Mouse (Mus musculus) kidney, postnatal 10 days (tissue): ENCODE data around the gene Myadml2.
"Not testable (repeated sequence)": the region's sequence is repeated elsewhere in the genome, so short reads cannot be mapped to it uniquely, and the experiment has no call there.

ENCODE experiments used
- DNase-seq: peaks from one replicate; pipeline ENCODE4 v3.0.0; 2021; ENCODE audit warnings: mixed read lengths

Myadml2 gene

DNA sequence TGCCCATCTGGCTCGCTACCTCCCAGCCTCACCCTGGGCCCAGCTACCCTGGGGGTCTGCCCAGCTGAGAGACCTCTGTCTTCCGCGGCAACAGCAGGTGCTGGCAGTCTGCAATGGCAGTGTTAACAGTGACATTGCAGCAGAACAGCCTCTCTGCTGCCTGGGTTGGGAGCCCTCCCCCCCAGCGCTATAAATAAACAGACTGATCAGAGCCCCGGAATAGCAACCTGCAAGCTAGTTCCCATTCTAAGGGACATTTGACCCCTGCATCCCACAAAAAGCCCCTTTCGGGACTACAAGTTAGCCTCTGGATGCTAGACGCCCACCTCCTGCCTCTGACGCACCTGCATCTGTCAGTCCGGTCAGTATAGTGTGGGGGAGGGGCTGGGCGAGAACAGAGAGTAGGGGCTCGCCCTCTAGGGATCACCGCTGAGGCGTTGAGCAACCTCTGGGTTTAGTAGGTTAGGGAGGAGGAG is at the start of gene Myadml2:
Gene Myadml2, minus strand, starts transcription at position 158 of the 476 bp plus-strand sequence.
- DNase-seq = peak; percentile 51

DNA sequence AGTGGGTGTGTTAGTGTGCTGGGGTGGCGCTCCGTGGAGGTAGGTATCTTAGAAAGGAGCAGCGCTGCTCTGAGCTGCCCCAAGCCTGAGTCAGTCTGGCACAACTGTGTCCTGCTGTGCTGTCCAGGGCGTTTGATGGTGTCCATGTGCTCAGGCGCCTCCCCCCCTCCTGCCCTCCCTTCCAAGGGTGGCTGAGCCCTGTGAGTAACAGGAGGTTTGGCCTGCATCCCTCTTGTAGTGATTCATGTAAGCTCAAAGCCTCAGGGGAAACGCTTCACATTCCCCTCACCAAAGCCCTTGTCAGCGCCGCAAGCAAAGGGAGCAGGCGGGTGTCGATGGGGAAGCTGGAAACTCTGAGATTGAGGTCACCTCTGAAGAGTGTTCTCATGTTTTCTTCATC is 49.8 kb upstream of the Myadml2 start:
- DNase-seq = peak; percentile 58

DNA sequence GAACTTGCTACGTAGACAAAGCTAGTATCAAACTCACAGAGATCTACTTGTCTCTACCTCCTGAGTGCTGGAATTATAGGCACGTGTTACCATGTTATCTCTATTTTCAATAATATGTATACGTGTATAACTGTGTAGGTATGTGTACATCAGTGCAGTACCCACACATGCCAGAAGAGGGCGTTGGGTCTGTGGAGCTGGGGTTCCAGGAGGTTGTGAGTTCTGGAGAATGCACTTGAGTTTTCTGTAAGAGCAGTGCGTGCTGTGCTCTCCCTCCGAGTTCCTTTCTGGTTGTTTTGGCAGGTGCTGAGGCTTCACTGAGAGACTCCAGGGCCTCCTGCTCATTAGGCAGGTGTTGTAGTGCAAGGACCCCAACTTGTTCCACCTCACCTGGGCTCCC is 48.6 kb upstream of the Myadml2 start:
- no peak for DNase-seq

DNA sequence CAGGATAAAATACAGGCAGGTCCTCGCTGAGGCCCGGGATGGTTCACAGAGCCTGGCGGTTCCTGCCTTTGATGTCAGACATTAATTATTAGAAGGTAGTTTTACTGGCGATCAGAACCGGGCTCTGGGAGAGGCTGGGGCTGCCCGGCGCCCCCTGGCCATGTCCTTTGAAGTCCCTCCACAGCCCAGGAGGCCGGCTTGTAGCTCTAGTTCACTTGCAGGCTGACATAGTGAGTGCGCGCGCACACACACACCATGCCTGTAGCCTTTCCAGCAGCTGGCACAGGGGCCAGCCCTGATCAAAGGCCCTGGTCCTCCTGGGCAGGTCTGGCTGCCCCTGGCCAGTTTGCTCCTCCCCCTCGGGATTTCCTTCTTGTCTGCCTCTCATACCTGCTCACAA is 47.7 kb upstream of the Myadml2 start:
- peak; percentile 72 for DNase-seq

DNA sequence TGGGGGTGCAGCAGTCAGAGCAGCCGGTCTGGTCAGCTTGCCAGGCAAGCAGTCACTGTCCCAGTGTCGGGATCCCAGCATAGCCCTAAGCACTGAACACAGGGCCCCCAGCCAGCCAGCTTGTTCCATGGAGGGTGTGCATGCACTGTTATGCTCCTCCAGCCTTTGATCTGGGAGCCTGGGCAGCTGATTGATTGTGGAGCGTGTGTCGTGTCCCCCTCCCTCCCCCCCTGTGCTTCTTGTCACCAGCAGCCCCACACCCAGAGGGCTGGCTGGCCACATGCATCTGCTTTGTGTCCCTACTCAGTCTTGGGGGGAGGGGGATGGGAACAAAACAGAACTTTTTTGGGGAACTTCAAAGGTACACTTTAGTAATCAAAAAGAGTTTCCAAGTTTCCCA is 47.2 kb upstream of the Myadml2 start:
- no peak for DNase-seq

DNA sequence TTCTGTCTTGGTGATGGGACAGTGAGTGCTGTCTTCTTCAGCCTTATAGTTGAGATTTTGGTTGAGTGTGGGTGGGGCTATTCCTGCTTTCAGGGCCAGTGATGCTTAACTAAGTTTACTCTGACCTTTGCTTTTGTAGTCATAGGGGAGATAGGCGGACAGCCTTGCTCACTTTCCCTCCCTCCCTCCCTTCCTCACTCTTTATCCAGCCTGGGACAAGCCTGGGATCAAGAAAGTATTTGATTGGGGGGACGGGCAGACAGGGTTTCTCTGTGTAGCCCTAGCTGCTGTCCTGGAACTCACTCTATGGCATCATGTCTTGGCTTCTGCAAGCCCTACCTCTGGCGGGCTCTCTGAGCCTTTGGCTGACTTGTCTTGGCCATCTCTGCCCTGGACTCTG is 45.5 kb upstream of the Myadml2 start:
- no peak for DNase-seq

DNA sequence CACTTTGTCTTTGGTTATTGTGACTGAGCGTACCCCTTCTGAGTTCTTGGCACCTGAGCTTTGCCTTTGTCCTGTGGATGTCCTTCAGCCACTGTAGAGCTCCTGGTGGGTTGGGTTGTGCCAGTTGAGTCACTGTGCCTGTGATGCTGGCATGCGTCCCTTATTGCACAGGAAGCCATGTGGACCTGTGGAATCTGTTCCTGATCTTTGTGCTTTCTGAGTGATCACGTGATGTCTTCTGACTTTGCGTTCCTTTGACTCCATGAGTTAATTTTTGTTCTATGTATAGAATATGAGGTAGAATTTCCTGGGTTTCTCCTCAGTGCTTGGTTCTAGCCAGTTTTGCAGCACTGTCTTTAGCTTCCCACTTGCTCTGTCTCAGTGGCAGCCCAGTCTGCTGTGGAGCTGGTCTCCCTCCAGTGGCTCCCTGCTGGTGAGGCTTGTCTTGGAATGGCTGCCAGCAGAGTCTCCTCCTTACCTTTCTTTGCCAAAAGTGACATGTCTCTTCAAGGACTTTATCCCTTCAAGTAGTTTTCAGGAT is 44.6 kb upstream of the Myadml2 start:
- no peak for DNase-seq

DNA sequence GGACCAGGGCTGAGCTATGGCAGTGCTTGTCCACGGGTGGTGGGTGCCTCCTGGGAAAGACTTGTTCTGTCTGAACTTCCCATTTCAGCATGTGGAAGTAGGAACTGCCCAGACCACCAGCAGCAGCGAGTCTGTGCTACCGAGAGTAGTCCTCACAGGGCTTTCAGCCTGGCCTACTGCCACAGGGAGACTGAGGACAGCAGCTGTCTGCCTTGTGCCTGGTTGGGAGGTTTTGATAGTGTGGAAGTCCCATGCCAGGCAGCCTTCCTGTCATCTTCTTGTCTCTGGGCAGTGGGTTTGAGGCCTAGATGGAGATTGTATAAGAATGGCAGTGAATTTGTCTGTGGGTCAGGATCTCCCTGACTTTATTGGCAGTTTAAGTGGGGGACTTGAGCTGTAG is 41.4 kb upstream of the Myadml2 start:
- DNase-seq = no peak

DNA sequence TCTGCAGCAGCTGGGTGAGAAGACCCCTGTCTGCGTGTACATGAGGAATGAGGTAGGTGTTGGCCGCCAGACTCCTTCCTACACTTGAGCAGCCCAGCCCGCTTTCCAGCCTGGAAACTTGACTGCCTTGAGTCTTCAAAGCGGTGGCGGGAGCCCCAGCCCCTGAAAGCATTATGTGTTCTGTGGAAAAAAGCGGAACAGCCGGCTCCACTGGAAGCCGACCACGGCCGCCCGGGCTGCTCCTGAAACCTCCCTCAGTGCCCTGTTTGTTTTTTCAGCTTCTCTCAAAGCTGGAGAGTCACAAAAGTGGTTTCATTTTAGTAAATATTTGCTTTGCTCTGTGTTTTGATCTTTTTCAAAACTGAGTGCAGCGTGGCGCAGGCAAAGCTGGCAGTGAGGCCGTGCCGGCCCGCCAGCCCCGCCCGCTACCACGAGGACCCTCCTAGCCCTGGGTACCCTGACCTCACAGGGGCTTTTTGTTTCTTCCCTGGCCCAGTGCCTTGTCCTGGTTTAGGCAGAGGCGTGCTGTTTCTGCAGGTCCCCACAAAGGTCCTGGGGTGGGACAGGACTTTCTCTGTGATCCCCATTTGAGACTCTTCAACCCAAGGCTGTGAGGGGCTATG is 38.8 kb upstream of the Myadml2 start:
- DNase-seq = no peak

DNA sequence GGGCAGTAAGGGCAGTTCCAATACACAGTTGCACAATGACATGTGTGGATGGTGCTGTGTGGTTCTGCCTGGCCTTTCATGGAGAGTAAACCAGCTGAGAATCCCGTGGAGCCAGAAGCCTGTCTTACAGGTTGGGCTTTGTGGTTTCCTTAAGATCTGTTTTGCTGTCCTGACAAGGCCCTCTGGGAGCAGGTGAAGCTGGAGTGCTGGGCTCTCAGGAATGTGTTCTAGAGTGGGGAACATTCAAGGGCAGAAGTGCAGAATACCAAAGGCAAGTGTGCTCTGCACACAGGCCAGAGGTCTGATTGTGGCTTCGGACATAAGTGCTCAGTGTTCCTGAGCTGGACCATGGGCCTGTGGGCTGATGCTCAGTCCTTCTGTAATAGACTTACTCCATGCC is 36.7 kb upstream of the Myadml2 start:
- DNase-seq = no peak

DNA sequence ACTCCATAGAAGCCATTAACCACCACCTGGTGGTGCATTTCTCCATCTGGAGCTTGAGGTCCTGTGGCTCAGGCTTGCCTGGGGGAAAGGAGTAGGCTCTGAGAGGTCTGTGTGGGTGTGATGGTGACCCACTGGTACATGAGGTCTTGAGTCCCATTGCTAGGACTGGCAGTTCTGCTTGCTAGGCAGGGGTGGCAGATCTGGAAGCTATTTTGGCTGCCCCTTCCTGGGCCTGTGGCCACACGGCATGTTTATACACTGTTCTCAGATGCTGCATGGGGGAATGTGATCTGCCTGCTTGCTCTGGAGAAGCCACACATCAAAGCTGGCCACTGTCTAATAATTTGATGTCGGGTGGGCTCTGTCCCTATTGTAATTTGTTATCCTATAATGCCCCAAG is 36.1 kb upstream of the Myadml2 start:
- no peak for DNase-seq

DNA sequence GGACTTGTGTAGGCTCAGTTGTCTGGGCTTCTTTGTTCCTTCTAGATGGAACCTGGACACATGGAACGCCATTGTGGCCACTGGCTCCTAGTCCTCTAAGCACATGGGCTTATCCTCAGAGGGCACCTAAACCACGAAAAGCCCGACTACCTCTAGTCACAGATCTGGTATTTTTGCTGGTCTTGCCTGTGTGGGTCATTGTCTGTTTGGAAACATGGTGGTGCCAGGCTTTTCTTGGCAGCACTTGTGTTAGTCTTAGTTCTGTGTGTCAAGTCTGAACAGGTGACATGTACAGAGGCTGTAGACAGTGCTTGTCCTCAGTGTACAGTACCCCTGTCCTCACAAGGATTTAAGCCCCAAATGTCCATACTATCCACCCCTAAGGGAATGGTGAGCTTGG is 35.6 kb upstream of the Myadml2 start:
- no peak for DNase-seq

DNA sequence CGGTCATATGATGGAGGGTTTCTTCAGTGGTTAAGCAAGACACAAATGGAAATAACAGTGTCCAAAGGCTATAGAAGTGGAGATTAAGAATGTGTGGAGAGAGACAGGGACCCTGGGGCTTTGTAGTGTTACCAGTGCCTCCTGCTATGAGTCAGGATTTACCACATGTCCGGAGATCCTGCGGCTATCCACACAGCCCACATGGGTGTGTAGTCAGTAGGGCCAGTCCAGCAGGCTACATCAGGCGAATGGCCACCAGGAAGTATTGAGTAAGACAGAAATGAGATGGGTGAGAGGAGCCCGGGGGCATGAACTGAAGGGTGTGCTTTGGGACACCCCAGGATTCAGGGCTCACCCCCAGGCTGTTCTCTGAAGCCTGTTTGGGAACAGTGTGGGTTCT is 34.7 kb upstream of the Myadml2 start:
- no peak for DNase-seq

DNA sequence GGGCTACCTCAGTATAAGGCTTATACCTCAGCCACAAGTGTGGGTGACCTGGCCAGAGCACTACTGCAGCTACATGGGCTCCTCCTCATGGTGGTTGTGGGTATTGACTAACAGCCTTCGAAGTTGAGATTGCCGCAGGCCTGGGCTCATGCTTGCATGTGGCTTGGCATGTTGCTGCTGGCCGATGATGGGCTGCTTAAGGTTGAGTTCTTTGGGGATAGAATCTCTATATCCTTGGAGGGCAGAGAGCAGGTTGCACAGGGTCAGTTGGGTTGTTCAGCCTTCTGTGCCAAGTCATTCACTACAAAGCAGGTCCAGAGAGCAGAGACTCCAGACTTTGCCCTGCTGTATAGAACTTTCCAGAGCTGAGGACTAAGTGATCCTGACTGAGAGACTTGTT is 32.0 kb upstream of the Myadml2 start:
- peak; percentile 67 for DNase-seq

DNA sequence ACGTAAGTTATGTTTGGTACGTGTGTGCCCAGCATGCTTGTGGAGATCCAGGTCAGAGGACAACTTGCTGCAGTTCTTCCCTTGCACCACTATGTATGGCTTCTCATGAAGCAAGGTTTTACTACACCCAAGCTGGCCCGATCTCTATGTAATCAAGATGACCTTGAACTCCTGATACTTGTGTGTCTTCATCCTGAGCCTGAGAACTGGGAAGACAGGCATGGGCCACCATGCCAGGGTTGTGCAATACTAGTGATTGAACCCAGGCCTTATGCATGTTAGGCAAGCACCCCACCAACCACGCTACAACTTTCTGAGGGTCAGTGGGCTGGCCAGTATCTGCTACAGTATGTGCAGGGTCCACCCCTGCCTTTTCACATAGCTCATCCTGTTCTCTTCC is 29.0 kb upstream of the Myadml2 start:
- no peak for DNase-seq

DNA sequence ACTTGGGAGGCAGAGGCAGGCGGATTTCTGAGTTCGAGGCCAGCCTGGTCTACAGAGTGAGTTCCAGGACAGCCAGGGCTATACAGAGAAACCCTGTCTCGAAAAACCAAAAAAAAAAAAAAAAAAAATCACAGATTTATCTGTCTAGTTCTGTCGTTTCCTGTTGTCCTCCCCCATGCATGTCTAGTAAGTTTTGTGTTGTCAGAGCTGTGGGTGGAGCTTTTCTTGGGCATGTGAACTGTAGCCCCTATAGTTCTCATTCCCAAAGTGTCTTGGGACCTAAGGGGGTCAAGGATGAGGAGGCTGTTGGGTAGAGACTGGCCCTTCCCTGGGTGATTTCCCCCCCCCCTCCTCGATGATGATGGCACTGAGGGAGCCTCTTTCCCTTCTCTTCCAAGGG is 27.9 kb upstream of the Myadml2 start:
- DNase-seq = not testable (repeated sequence)

DNA sequence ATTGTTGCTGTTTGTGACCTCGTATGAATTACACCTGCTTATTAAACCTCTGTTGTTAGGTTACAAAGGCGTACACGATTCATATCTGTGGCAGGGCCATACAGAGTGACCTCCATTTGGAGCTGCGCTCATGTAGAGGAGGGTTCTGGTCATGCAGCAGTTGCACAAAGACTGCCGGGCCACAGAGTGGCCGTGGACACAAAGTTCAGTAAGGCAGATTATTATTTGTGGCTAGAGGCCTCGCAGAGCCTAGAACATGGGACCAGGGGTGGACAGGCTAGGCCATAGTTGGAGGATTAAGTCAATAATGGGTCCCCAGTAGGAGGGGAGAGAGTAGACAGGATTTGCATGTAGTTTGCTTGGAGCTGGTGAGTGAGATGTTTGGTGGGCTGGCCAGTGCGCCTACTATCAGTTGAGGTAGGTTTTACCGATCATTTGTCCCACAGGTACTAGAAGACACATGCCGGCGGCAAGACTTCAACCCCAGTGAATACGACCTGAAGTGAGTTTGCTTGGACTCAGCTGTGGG is 25.7 kb upstream of the Myadml2 start:
- no peak for DNase-seq

DNA sequence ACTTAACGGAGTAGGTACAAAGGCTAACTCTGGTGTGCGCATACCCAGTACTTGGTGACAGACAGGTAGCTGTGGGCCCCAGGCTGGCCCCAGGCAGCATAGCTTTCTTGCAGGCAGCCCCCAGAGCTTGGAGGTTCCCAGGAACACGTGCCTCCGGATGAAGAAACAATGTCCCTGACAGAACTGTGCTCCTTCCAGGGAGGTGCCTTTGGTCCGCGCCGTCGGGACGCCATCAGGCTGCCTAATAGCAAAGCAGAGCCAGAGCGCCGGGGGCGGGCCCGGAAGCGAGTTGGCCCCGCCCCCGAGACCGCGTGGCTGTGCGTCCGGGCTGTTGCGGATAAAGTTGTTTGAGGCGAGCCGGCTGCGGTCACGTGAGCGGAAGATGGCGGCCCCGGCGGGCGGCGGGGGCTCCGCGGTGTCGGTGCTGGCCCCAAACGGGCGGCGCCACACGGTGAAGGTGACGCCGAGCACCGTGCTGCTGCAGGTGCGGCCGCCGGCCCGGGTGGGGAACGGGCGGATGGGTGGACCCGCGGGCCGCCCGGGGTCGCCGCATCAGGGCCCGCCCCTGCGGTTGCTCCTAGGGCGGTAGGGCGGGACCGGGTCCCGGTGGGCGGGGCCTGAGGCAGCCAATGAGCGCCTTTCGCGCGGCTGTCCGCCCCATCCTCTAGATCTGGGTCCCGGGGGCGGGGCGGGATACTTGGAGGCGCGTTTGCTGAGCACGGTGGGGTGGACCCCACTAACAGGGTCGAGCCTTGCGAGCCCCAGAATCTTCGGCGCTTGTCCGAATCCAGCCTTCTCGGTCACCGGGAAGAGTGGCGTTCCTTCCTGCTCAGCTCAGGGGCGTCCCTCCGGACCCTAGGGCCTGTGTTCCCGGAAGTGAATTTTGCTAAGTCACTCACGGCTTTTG is 25.0 kb upstream of the Myadml2 start, which contains the start of gene Aspscr1:
Gene Aspscr1, plus strand, starts transcription at position 287 of the 907 bp plus-strand sequence.
- peak; percentile 99 for DNase-seq

DNA sequence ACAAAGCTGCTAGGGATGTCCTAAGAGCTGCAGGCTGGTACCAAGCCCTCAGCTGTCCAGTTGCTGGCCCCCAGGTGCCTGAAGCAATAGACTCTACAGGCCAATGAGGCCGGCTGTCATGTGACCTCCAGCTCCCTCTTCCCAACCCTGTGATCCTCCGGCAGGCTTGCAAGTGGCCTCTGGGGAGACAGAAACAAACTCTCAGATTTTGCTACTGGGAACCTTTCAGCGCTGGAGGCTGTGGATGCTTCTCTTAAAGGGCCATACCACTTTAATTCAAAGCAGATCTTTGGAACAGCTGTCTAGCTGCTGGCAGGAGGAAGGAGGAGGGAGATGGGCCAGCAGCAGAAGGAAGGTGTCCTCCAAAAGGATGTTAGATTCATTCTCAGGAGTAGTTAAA is 18.7 kb upstream of the Myadml2 start:
- no peak for DNase-seq

DNA sequence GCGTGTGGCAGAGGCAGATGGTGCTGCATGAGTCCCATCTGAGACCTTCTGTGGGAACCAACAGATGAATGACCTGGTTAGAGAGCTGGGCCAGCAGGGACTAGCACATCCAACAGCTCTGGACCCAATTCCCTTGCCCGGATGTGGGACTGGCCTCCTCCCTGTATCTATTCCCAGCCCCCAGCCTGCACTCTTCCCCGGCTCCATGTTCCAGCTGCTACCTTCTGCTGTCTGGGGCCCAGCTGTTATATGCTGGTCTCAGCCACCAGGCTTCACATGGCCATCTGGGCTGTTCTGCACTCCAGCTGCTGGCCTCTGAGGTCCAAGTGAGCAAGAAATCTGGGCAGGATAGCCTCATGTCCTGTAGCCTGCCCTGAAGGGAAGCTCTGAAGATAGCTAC is 17.4 kb upstream of the Myadml2 start:
- DNase-seq = peak; percentile 86

DNA sequence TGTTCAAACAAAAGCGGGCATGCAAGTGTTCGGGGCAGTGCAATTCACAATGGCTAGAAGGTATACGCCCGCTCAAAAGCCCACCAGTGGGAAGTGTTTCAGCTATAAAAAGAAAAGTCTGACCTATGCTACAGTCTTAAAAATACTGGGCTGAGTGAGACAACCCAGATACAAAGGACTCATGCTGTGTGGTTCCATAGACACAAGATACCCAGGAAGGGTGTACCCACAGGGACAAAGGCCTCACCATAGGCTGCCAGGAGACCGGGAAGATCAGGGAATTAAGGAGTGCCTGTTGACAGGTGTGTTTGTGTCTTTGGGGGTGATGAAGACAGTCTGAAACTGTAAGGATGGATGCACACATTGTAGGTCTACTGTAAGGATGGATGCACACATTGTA is 15.8 kb upstream of the Myadml2 start:
- DNase-seq = no peak

DNA sequence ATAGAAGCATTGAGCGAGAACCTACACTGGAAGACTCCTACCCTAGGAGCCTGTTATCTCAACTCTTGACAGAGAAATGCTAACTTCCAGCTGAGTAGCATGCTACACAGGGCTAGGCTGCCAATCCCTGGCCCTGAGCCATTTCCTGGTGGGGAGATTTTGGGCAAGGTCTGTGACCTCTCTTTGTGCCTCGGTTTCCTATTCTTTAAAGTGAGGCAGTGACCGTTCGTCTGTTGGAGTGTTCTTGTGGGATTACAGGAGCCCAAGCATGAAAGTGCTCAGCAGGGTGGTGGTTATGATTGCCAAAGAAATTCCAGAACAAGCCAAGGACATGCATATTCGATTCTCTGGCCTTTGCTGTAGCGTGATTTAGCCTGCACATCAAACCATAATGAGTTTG is 14.8 kb upstream of the Myadml2 start:
- no peak for DNase-seq

DNA sequence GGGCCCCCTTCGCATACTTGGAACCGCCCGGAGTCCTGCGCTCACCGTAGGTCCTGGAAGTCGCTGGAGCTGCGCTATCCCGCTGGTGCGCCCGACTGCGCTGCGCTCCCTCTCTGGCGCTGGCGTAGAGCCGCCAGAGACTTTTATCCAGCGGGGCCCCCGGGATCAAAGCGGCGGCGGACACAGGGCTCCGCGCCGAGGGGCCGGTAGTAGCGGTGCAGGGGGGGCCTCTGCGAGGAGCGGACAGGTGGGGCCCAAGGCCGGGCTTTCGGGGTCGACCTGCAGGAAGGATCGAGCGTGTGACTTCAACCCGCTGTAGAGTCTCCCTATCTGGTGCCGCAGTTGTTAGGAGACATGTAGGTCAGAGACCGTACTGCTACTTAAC is 13.1 kb upstream of the Myadml2 start, which contains the start of gene Notum:
Gene Notum, minus strand, starts transcription at position 100 of the 385 bp plus-strand sequence.
- no peak for DNase-seq
